Mouse (Mus musculus) mouse embryonic stem cell (cell line): Measurements from ENCODE around the gene Ndfip2.

Experiments used
- in situ Hi-C, 2 experiments: fragments of 300-500 bp; cut with MboI; formaldehyde crosslinking; loops; 1 replicate in 1 of 2; 3 replicates in 1 of 2; pipeline ENCODE4 v1.14.3; 2019 to 2020; ENCODE audit warnings: low sequenced_read_pairs in 2 of 2, low pct_unique_long_range_greater_than_20kb in 1 of 2, mixed read lengths in 1 of 2; ENCODE audit not compliant: unreplicated experiment in 1 of 2

Gene Ndfip2

GRCm38 (mm10) chr14:105258379-105259034 lies at the start of gene Ndfip2:
Ndfip2 (plus strand) TSS chr14:105258573.
- in situ Hi-C loops, result no loop called here

- in situ Hi-C loops, result no loop called here
Measured at GRCm38 (mm10) chr14:105219525-105220376, 38.6 kb upstream of the Ndfip2 start.

GRCm38 (mm10) chr14:105222240-105222639 lies 36.1 kb upstream of the Ndfip2 start:
- in situ Hi-C loops, result no loop called here

GRCm38 (mm10) chr14:105225790-105226189 lies 32.6 kb upstream of the Ndfip2 start:
- in situ Hi-C loops, result no loop called here

GRCm38 (mm10) chr14:105232421-105232820 lies 26.0 kb upstream of the Ndfip2 start:
- in situ Hi-C loops, result no loop called here

GRCm38 (mm10) chr14:105236596-105236995 lies 21.8 kb upstream of the Ndfip2 start:
- in situ Hi-C loops, result no loop called here

GRCm38 (mm10) chr14:105237736-105238135 lies 20.6 kb upstream of the Ndfip2 start:
- in situ Hi-C loops, result no loop called here

- in situ Hi-C loops, result no loop called here
Measured at GRCm38 (mm10) chr14:105238450-105239038, 19.8 kb upstream of the Ndfip2 start.

- in situ Hi-C loops, result no loop called here
Measured at GRCm38 (mm10) chr14:105240120-105240519, 18.3 kb upstream of the Ndfip2 start.

- in situ Hi-C loops, result no loop called here
Measured at GRCm38 (mm10) chr14:105243805-105244443, 14.4 kb upstream of the Ndfip2 start.

GRCm38 (mm10) chr14:105251038-105251437 lies 7.3 kb upstream of the Ndfip2 start:
- in situ Hi-C loops, result no loop called here

GRCm38 (mm10) chr14:105253304-105253703 lies 5.1 kb upstream of the Ndfip2 start:
- in situ Hi-C loops, result no loop called here

GRCm38 (mm10) chr14:105254401-105254800 lies 4.0 kb upstream of the Ndfip2 start:
- in situ Hi-C loops, result no loop called here

- in situ Hi-C loops, result no loop called here
Measured at GRCm38 (mm10) chr14:105255620-105256019, 2.8 kb upstream of the Ndfip2 start.

GRCm38 (mm10) chr14:105259035-105259880 lies 885 bp downstream of the Ndfip2 start:
- in situ Hi-C loops, result no loop called here

- in situ Hi-C loops, result no loop called here
Measured at GRCm38 (mm10) chr14:105262923-105263322, 4.5 kb downstream of the Ndfip2 start.

GRCm38 (mm10) chr14:105267095-105267494 lies 8.7 kb downstream of the Ndfip2 start:
- in situ Hi-C loops, result no loop called here

GRCm38 (mm10) chr14:105272030-105272429 lies 13.7 kb downstream of the Ndfip2 start:
- in situ Hi-C loops, result no loop called here
